In the genomic region with DNA sequence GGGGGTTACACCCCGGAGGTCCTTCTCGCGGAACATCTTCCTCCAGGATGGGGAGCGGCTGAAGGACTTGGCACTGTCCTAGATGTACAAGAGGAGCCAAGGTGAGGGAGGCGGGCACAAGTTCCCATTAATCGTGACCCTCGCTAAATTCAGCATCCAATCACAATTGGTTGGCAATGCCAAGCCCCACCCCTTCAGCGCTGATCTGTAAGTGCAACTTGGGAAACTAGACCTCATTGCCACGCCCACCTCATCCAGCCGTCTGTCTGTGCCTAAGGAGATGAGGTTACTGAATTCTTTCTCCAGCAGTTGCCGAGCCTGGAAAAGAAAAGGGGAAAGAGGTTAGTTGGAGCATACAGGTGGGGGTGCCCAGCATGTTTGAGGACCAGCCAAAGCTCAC, we compare ENCODE assay signal across 8 mouse cellular contexts. TPM values are rescaled to one million over a fixed set of nuclear protein-coding genes. Genes with fewer than 3 reads are reported as not detected.
DNase-seq lines count a peak whose midpoint lies in the region; ATAC-seq and TF ChIP-seq lines count a peak whose summit lies in the region.

No protein-coding gene starts in this region.

- under 1% methylated on average over 11 of the region's 11 CpGs for WGBS in embryonic facial prominence, embryonic 14.5 days
- 2% methylated on average over 11 of the region's 11 CpGs for WGBS in limb, embryonic 11.5 days

- peak overlapping the region; percentile 24 to 40; a peak in 3 of 4 replicates for H3K4me3 ChIP-seq in ES-E14 (ENCODE audit: insufficient read depth in 1 of 2, low read depth in 1 of 2, low read length in 2 of 2, poor library complexity in 1 of 2, severe bottlenecking in 1 of 2)
- peak overlapping the region; percentile 53 for H3K4me3 ChIP-seq in embryonic facial prominence, embryonic 14.5 days (ENCODE audit: low read depth, low read length)
- peak overlapping the region; percentile 52 for H3K4me3 ChIP-seq in limb, embryonic 11.5 days (ENCODE audit: low read depth, low read length)

- no peaks in the 10 kb centered on the region for H3K9me3 ChIP-seq in ES-E14 (ENCODE audit: control insufficient read depth, insufficient read depth, low read depth, low read length)
- H3K9me3 ChIP-seq in embryonic facial prominence, embryonic 14.5 days (ENCODE audit: control insufficient read depth, low read length) = no peaks in the 10 kb centered on the region
- H3K9me3 ChIP-seq in limb, embryonic 11.5 days (ENCODE audit: control insufficient read depth, low read length) = no peaks in the 10 kb centered on the region

- H3K9ac ChIP-seq in ES-E14 (ENCODE audit: insufficient read depth, low read depth, low read length, poor library complexity, severe bottlenecking) = peak overlapping the region; percentile 27; the same call in 1 of the 2 replicates
- H3K9ac ChIP-seq in embryonic facial prominence, embryonic 14.5 days (ENCODE audit: low read depth, low read length) = no peak overlapping the region; the same call in 1 of the 2 replicates
- H3K9ac ChIP-seq in limb, embryonic 11.5 days (ENCODE audit: low read length) = peak overlapping the region; percentile 68; the same call in 1 of the 2 replicates

- peak; percentile 24; the same call in 1 of the 2 replicates for ATAC-seq in embryonic facial prominence, embryonic 14.5 days (ENCODE audit: low read depth)
- no peak for ATAC-seq in limb, embryonic 11.5 days (ENCODE audit: insufficient number of reproducible peaks, low FRiP score, low TSS enrichment, low read depth)

- H3K4me2 ChIP-seq in embryonic facial prominence, embryonic 14.5 days (ENCODE audit: low read depth, low read length) = peak overlapping the region; percentile 87
- H3K4me2 ChIP-seq in limb, embryonic 11.5 days (ENCODE audit: low read depth, severe bottlenecking) = peak overlapping the region; percentile 93

- intact Hi-C loops in heart, postnatal 36 days (cut with DNase I) = loop anchor here (2.0 kb wide), 1 partner anchor 32 kb away; no protein-coding TSS in a partner anchor

- DNase-seq in 3T3-L1 (ENCODE audit: low read depth, low spot score) (peak; percentile 87), ES-E14 (ENCODE audit: low read depth, low spot score) (no peak)
- DNase-seq in embryonic facial prominence, embryonic 14.5 days (ENCODE audit: low spot score) = peak; percentile 92
- peak; percentile 34 to 35 for DNase-seq in heart, postnatal 36 days
- peak; percentile 77 for DNase-seq in limb, embryonic 11.5 days (ENCODE audit: low spot score)
- DNase-seq in mesoderm, embryonic 11.5 days (ENCODE audit: low read depth, low spot score) = peak; percentile 77
- peak; percentile 58 for DNase-seq in yolk sac, embryonic 10.5 days (ENCODE audit: low spot score)
- no peak for DNase-seq in layer of hippocampus, postnatal 25 days (ENCODE audit: extremely low spot score in 1 of 2, low spot score in 1 of 2)

- no peaks in the 10 kb centered on the region for H3K36me3 ChIP-seq in ES-E14 (ENCODE audit: control insufficient read depth, insufficient read depth, low read length, poor library complexity, severe bottlenecking)
- no peaks in the 10 kb centered on the region for H3K36me3 ChIP-seq in embryonic facial prominence, embryonic 14.5 days (ENCODE audit: control insufficient read depth, insufficient read depth, low read length)
- no peaks in the 10 kb centered on the region for H3K36me3 ChIP-seq in limb, embryonic 11.5 days (ENCODE audit: control insufficient read depth, insufficient read depth, low read length)

- in situ Hi-C loops in ES-E14 (cut with MboI; ENCODE audit: low sequenced_read_pairs in 2 of 2, unreplicated experiment in 2 of 2) = no loop called here

- no peaks in the 10 kb centered on the region for H3K27me3 ChIP-seq in embryonic facial prominence, embryonic 14.5 days (replicated peaks; ENCODE audit: control insufficient read depth, insufficient read depth, low read length)
- 0 out of 2 replicates have a peak, but pooled peaks cover 2% of the 10 kb centered on the region for H3K27me3 ChIP-seq in limb, embryonic 11.5 days (ENCODE audit: control insufficient read depth, insufficient read depth, low read length)

- H3K27ac ChIP-seq in ES-E14 (ENCODE audit: insufficient read depth, low read depth, low read length, poor library complexity, severe bottlenecking) = no peak overlapping the region
- H3K27ac ChIP-seq in embryonic facial prominence, embryonic 14.5 days (replicated peaks; ENCODE audit: low read depth, low read length) = peak overlapping the region; percentile 63
- H3K27ac ChIP-seq in limb, embryonic 11.5 days (replicated peaks; ENCODE audit: low read depth, low read length) = no peak overlapping the region

- H3K4me1 ChIP-seq in ES-E14 (ENCODE audit: control insufficient read depth in 2 of 2, insufficient read depth in 2 of 2, low read length in 2 of 2, poor library complexity in 1 of 2) = peaks cover 0 to 32% of the 10 kb centered on the region in 2 experiments; a peak in 3 of 4 replicates
- peaks cover 30% of the 10 kb centered on the region for H3K4me1 ChIP-seq in embryonic facial prominence, embryonic 14.5 days (ENCODE audit: control insufficient read depth, insufficient read depth, low read length)
- H3K4me1 ChIP-seq in limb, embryonic 11.5 days (ENCODE audit: control insufficient read depth, insufficient read depth, low read length) = peaks cover 28% of the 10 kb centered on the region

TF ChIP-seq in ES-E14, 5 proteins besides CTCF, POLR2A, EP300 and RAD21:
- TF ChIP-seq MAFK (IDR thresholded peaks at IDR 0.05; ENCODE audit: insufficient read depth, low read depth, low read length) (no peak), ZNF384 (IDR thresholded peaks at IDR 0.05; ENCODE audit: low read depth, low read length) (no peak), ZC3H11A (IDR thresholded peaks at IDR 0.05; ENCODE audit: borderline replicate concordance, low read depth, low read length) (no peak), CHD2 (IDR thresholded peaks at IDR 0.05; ENCODE audit: low read depth, low read length) (no peak), HCFC1 (IDR thresholded peaks at IDR 0.05; ENCODE audit: borderline replicate concordance, insufficient read depth, low read length) (no peak)

RNA-seq across cellular contexts. Expression of gene Hrc, which starts 5.6 kb away (rescaled TPM):
- total RNA-seq in ES-E14 (2012; rRNA removed) = 0.71 and 1.4 TPM in 2 replicates
- 11.0 and 15.8 TPM in 2 replicates for polyA plus RNA-seq in embryonic facial prominence, embryonic 14.5 days (2014; fragmentation: Nextera tagmentation; extraction: Ambion mirVana)
- total RNA-seq in heart, postnatal 36 days (2021) = 100 to 1,000 TPM; 842 to 873 TPM
- polyA plus RNA-seq in limb, embryonic 11.5 days (2014; fragmentation: Nextera tagmentation; extraction: Ambion mirVana) = 0.52 and 0.83 TPM in 2 replicates
- under 1 TPM in 1 of 2 experiments, not detected in 1; 0.17 TPM for total RNA-seq in layer of hippocampus, postnatal 25 days (2021)

RNA-seq across cellular contexts. Expression of gene Trpm4, which starts 7.1 kb away (rescaled TPM):
- total RNA-seq in ES-E14 (2012; rRNA removed) = 26.5 and 48.5 TPM in 2 replicates
- 16.6 and 18.2 TPM in 2 replicates for polyA plus RNA-seq in embryonic facial prominence, embryonic 14.5 days (2014; fragmentation: Nextera tagmentation; extraction: Ambion mirVana)
- 10 to 100 TPM; 24.6 to 27.4 TPM for total RNA-seq in heart, postnatal 36 days (2021)
- 6.7 and 8.9 TPM in 2 replicates for polyA plus RNA-seq in limb, embryonic 11.5 days (2014; fragmentation: Nextera tagmentation; extraction: Ambion mirVana)
- total RNA-seq in layer of hippocampus, postnatal 25 days (2021) = 10 to 100 TPM; 14.1 to 18.5 TPM

RNA-seq across cellular contexts. Expression of gene Ppfia3, which starts 26.1 kb away (rescaled TPM):
- total RNA-seq in ES-E14 (2012; rRNA removed) = 6.9 and 12.6 TPM in 2 replicates
- polyA plus RNA-seq in embryonic facial prominence, embryonic 14.5 days (2014; fragmentation: Nextera tagmentation; extraction: Ambion mirVana) = 4.8 and 6.9 TPM in 2 replicates
- not detected for total RNA-seq in heart, postnatal 36 days (2021)
- polyA plus RNA-seq in limb, embryonic 11.5 days (2014; fragmentation: Nextera tagmentation; extraction: Ambion mirVana) = 5.4 and 6.1 TPM in 2 replicates
- total RNA-seq in layer of hippocampus, postnatal 25 days (2021) = 100 to 1,000 TPM; 129 to 134 TPM

RNA-seq across cellular contexts. Expression of gene Lin7b, which starts 29.7 kb away (rescaled TPM):
- 5.6 and 11.3 TPM in 2 replicates for total RNA-seq in ES-E14 (2012; rRNA removed)
- 2.4 TPM in 2 replicates for polyA plus RNA-seq in embryonic facial prominence, embryonic 14.5 days (2014; fragmentation: Nextera tagmentation; extraction: Ambion mirVana)
- total RNA-seq in heart, postnatal 36 days (2021) = 1 to 10 TPM; 1.3 to 1.7 TPM
- polyA plus RNA-seq in limb, embryonic 11.5 days (2014; fragmentation: Nextera tagmentation; extraction: Ambion mirVana) = 0.43 and 0.89 TPM in 2 replicates
- total RNA-seq in layer of hippocampus, postnatal 25 days (2021) = 100 to 1,000 TPM; 151 to 155 TPM

RNA-seq across cellular contexts. Expression of gene Snrnp70, which starts 54.9 kb away (rescaled TPM):
- 303 and 310 TPM in 2 replicates for total RNA-seq in ES-E14 (2012; rRNA removed)
- 56.5 and 61.1 TPM in 2 replicates for polyA plus RNA-seq in embryonic facial prominence, embryonic 14.5 days (2014; fragmentation: Nextera tagmentation; extraction: Ambion mirVana)
- 10 to 100 TPM; 92.8 to 95.9 TPM for total RNA-seq in heart, postnatal 36 days (2021)
- polyA plus RNA-seq in limb, embryonic 11.5 days (2014; fragmentation: Nextera tagmentation; extraction: Ambion mirVana) = 87.5 and 93.0 TPM in 2 replicates
- 100 to 1,000 TPM; 288 to 443 TPM for total RNA-seq in layer of hippocampus, postnatal 25 days (2021)

Comparison
In these comparisons a context has a peak if more than half of its experiments do, and no peak if none do; other contexts are left out.
1. DNase-seq: peak in 3T3-L1 (single experiment), embryonic facial prominence, embryonic 14.5 days (single experiment), heart, postnatal 36 days (2 of 2), limb, embryonic 11.5 days (single experiment), mesoderm, embryonic 11.5 days (single experiment) and yolk sac, embryonic 10.5 days (single experiment); none in ES-E14 (single experiment) and layer of hippocampus, postnatal 25 days (0 of 2).
2. RNA of gene Hrc, which starts 5.6 kb away (total RNA-seq): 842 to 873 TPM in heart, postnatal 36 days; 0.71 to 1.4 TPM in ES-E14 and 0.17 TPM in layer of hippocampus, postnatal 25 days; every median in the first group is over 100 times any median in the second.
3. Peak in every context shown above with its lines, with median percentiles within 50 percentile points of each other: H3K4me3 ChIP-seq.